Mouse (Mus musculus) cerebral cortex, adult 2 months (tissue): ENCODE measurements around the gene Def6.

ENCODE experiments used
- WGBS: fragments of 180-500 bp; shearing (Covaris S2); methylation state at CpG from one replicate; pipeline ENCODE4 v1.1.7; 2018; 5-methylcytosine and 5-hydroxymethylcytosine counted together

Gene Def6

DNA sequence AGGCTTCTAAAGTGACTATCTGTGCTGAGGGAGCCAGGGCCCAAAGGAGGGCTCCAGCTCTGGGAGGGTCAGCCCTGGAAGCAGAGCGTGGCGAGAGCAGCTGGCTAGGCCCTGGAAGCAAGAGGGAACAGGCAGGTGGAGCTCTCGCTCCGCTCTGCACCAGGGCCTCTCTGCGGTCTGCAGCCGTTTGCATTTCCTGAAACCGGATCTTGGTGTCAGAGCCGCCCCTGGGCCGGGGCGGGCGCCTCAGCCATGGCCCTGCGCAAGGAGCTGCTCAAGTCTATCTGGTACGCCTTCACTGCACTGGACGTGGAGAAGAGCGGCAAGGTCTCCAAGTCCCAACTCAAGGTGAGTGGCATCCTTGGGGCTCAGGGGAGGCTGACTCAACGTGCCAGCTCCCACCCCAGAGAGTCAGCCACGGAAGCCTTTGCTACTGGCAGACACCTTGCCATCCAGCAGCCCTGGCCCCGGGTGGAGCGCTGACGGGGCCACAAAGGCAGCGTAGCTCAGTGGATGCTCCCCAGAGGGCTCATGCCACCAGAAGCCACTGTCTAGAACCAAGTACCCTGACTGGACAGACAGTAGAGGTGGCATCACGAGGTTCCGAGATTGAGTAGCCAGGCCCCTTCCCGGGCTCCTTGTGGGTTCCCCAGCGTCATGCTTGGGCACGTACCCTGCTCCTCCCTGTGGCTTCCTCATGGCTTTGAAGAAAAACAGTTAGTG, at the start of gene Def6:
Gene Def6, plus strand, starts transcription at position 188 of the 723 bp plus-strand sequence.
- 40% methylated on average over 26 of the region's 26 CpGs for WGBS

GRCm38 (mm10) chr17:28160361-28160760, 47.2 kb upstream of the Def6 start:
- WGBS: 42% methylated on average over 10 of the region's 10 CpGs

DNA sequence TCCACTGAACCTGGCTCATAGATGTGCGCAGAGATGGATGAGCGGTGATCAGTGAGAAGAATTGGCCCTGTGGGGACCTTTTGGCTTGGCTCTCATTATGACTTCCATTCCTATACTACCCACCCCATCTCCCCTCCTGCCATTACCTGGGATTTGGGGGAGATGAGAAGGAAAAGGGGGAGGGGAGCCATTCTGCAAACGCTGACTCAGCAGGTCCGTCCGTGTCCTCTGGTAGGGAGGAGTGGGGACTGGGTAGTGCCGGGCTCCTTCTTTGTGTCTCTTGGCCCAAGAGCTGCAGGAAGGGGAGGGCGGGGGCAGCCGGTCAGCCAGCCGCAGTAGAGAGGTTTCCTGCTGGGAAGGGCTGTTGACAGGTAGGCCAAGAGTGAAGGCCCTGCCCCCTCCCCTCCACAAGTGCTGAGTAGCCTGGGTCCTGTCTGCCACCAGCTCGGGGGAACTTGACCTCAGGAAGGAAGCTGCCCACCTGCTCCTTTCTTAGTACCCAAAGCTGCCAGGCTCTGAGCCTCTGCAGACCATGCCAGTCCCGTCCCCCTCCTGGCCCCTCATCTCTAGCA, 46.2 kb upstream of the Def6 start:
- WGBS: 37% methylated on average over 11 of the region's 11 CpGs

DNA sequence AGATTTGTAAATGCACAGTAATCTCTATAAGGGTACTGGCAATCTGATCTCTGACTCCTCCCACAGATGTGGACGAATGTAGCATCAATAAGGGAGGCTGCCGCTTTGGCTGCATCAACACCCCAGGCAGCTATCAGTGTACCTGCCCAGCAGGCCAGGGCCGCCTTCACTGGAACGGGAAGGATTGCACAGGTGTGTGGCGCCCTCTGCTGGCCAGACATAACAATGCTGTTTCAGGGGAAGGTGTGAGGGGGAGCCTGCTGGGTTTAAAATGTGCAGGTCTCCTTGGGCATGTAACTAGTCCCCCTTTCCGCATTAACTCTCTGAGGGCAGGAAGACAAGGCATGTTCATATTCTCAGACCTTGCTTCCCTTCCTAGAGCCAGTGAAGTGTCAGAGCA, 43.9 kb upstream of the Def6 start:
- 6% methylated on average over 6 of the region's 6 CpGs for WGBS

DNA sequence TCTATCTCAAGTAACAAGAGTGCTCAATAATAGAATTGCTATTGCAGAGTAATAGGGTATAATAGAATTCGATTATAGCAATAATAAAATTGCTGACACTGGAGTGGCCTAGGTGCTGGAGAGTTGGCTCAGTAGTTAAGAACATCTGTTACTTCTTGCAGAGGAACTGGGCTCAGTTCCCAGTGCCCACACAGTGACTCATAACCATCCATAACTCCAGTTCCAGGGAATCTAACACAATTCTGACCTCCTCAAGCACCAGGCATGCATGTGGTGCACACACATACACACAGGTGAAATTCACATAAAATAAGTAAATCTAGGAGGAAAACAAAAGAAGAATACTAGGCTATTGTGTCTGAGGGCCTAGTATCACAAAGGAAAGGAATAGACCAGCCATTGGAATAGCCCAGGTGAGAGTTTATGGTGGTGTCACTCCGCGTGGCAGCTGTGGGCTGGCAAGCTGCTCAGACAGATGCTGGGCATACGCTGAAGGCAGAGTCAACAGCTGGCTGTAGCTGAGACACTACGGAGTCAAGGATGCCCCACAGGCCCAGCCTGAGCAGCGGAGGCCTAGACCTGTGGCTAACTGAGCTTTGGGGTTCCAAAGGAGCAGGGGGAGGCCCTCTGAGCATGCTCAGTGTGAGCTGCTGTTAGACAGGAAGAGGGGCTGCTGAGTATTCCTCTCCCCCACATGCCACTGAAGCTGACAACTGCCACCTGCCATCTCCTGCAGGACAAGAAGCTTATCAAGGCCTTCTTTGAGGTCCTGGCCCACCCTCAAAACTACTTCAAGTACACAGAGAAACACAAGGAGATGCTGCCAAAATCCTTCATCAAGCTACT, 36.9 kb upstream of the Def6 start:
- 74% methylated on average over 6 of the region's 6 CpGs for WGBS

- 64% methylated on average over 9 of the region's 9 CpGs for WGBS
Observed at GRCm38 (mm10) chr17:28172690-28173089, 34.9 kb upstream of the Def6 start.

GRCm38 (mm10) chr17:28176775-28177539, 30.6 kb upstream of the Def6 start, which contains the start of gene Zfp523:
Zfp523 (plus strand) TSS chr17:28177129.
- WGBS: under 1% methylated on average over 80 of the region's 82 CpGs

- WGBS: 14% methylated on average over 6 of the region's 22 CpGs
Observed at GRCm38 (mm10) chr17:28177540-28178046, 30.0 kb upstream of the Def6 start.

- WGBS: 53% methylated on average over 4 of the region's 4 CpGs
Observed at GRCm38 (mm10) chr17:28180331-28180730, 27.2 kb upstream of the Def6 start.

GRCm38 (mm10) chr17:28180783-28181544, 26.6 kb upstream of the Def6 start:
- WGBS: 80% methylated on average over 15 of the region's 15 CpGs

DNA sequence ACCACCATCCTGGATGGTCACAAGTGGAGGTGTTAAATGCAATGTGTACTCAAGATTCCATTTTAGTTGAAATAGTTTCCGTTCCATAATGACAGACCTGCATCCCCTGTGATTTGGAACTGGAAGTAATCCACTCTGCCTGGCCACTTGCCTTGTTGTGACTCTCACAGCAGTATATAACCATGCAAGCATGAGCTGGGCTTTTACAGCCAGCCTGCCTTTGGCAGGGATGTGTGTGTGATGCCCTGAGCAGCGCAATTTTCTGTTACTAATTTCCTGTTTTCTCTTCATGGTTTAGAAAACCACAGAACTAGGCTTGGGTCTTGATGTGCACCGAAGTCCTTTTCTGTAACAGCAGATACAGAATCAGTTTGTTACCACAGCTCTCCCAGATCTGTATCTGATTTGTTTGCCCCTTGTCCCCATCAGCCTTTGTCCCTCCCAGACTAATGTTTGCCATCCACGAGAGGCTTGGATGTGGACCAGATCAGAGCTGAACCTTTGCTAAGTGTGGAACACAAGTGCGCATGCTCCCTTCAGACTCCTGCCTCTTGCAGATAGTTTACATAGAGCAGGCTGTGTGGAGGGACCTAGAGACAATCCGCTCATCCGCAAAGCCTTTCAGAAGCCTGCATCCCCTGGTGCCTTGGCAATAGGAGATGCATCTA, 22.5 kb upstream of the Def6 start:
- WGBS: 71% methylated on average over 7 of the region's 7 CpGs

GRCm38 (mm10) chr17:28188313-28188712, 19.3 kb upstream of the Def6 start:
- WGBS: 91% methylated on average over 5 of the region's 5 CpGs

DNA sequence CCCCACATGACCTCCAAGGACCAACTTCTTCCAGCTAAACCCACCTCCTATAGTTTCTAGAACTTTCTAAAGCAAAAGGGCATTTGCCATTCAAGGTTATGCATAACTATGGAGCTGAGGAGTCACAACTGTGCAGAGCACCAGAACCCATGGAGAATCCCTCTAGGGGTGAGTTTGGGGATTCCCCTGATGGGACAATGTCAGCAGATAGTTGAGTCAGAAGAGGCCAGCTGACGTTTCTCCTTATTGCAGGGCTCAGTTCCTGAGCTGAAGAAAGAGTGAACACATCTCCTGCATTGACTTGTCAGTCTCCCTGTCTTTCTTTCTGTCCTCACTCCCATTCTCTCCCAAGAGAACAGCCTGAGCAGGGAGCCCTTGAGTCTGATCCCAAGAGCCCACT, 14.8 kb upstream of the Def6 start:
- 61% methylated on average over 1 of the region's 1 CpGs for WGBS

- 68% methylated on average over 3 of the region's 3 CpGs for WGBS
Observed at GRCm38 (mm10) chr17:28193559-28193958, 14.0 kb upstream of the Def6 start.

DNA sequence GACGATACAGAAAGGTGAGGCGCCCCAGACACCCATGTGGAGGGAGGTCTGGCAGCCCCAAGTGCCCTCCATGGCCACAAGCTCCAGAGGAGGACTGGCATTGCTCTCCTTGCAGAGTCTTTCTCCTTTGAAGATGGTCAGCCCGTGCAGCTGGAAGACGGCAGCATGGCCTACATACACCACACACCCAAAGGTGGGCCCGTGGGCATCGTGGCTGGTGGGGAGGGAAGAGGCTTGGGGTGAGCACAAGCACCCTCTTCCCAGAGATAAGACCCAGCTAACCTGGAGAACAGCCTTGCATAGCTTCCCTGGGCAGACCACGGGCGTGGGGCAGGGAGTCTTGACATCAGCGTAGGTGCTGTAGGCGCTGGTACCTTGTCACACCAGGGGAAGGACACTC, 12.5 kb upstream of the Def6 start:
- WGBS: 99% methylated on average over 10 of the region's 10 CpGs

GRCm38 (mm10) chr17:28197646-28198045, 9.9 kb upstream of the Def6 start:
- 79% methylated on average over 18 of the region's 18 CpGs for WGBS

DNA sequence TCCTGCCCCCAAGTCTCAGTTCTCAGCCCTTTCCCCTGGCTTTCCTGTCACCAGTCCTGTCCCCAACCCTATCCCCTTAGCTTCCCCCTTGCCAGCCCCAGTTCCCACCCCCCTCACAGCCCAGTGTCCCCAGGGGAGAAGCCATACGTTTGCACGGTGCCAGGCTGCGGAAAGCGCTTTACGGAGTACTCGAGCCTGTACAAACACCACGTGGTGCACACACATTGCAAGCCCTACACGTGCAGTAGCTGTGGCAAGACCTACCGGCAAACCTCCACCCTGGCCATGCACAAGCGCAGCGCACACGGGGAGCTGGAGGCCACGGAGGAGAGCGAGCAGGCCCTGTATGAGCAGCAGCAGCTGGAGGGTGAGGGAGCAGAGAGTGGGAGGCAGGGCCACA, 5.6 kb upstream of the Def6 start:
- 77% methylated on average over 14 of the region's 14 CpGs for whole genome bisulfite sequencing

GRCm38 (mm10) chr17:28204052-28204720, 3.4 kb upstream of the Def6 start:
- WGBS: 45% methylated on average over 14 of the region's 14 CpGs

- 90% methylated on average over 8 of the region's 8 CpGs for WGBS
Observed at GRCm38 (mm10) chr17:28205443-28205842, 2.1 kb upstream of the Def6 start.

DNA sequence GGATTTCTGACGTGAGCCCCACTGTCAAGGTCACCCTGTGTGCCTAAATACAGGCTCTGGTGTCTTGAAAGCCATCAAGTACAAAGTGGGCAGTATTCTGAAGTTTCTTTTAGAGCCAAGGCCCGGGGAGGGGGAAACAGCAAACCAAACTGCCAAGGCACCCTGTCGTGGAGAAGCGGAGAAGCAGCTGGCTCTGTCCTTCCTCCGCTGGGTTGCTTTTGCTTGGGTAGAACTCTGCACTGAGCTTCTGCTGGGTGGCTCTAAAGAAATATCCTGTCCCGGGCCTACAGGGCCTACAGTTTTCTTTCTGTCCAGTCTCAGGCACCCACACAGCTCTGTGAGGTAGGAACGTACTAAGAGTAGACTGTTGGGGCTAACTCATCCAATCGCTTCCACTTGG, 486 bp upstream of the Def6 start:
- WGBS: 65% methylated on average over 8 of the region's 8 CpGs
